Mouse (Mus musculus) G1E (cell line): ENCODE measurements at regions not wholly inside any gene's neighbourhood (a gene's known extent, or its start where the extent isn't known, plus 50 kb on each side); places are given as distances from the start of the nearest gene placed in this dataset.

ENCODE experiments used
- CTCF ChIP-seq: IDR thresholded peaks from 2 replicates; pipeline ENCODE4 v1.5.1; 2012; ENCODE audit warnings: low read depth, low read length, inconsistent platforms, mixed read lengths
- GATA1 ChIP-seq: IDR thresholded peaks from 2 replicates; pipeline ENCODE4 v1.6.1; 2012; ENCODE audit warnings: borderline replicate concordance, low read length, inconsistent platforms, mixed read lengths
- GATA2 ChIP-seq: IDR thresholded peaks from 2 replicates; pipeline ENCODE4 v1.6.1; 2012; ENCODE audit warnings: low read depth, low read length, inconsistent platforms, borderline replicate concordance
- POLR2AphosphoS5 ChIP-seq: IDR thresholded peaks from 2 replicates; pipeline ENCODE4 v1.6.1; 2012; ENCODE audit warnings: low read depth, low read length, inconsistent platforms; ENCODE audit not compliant: insufficient replicate concordance

DNA sequence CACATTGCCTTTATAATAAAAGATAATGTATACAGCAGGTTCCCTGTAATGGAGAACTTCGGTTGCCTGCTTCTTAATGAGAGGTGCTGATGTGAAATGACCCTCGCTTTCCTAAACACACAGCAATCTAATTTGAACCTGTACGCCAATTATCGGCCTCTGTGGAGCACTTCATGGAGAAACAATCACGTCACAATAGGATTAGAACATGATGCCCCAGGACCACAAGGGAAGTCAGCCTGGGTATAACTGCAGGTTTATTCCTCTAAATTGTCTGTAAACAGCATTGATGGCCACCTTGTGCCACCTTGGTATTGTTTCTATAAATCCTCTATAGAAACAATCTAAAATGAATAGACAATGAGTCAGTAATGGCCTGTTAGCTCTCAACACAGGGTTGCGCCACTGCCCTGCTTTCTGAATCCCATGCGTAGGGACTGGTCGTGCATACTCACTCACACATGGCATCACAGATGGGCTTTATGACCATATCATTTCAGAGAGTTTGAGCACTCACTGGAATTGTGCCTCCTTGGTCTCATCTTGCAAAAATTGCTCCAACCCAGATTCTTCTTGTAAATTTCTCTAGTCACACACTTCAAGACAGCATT lies 179.9 kb upstream of the Rnf219 start:
- TF ChIP-seq POLR2AphosphoS5 (no peak), CTCF (no peak), GATA2 (no peak), GATA1 (no peak)
